Mouse (Mus musculus) CH12.LX (cell line): ENCODE measurements at regions not wholly inside any gene's neighbourhood (a gene's known extent, or its start where the extent isn't known, plus 50 kb on each side); places are given as distances from the start of the nearest gene placed in this dataset.

Experiments used
- DNase-seq: peaks from one replicate; pipeline ENCODE4 v3.0.0-alpha.2; 2013; ENCODE audit errors: extremely low read depth
- H3K27ac ChIP-seq: 2 replicates; pipeline ENCODE4 v1.5.1; 2012; ENCODE audit warnings: low read depth, mild to moderate bottlenecking, control low read depth, moderate library complexity; ENCODE audit not compliant: insufficient read depth
- H3K27me3 ChIP-seq: replicated peaks from 2 replicates; pipeline ENCODE3; 2012; ENCODE audit warnings: inconsistent platforms
- H3K36me3 ChIP-seq, 2 experiments: replicated peaks in 1 of 2; 2 replicates each; pipeline versions ENCODE3 to v1.6.1; 2012; ENCODE audit warnings: inconsistent platforms in 1 of 2, low read length in 1 of 2, mild to moderate bottlenecking in 1 of 2, mixed read lengths in 1 of 2, moderate library complexity in 1 of 2; ENCODE audit not compliant: control insufficient read depth in 1 of 2, insufficient read depth in 1 of 2
- H3K4me1 ChIP-seq, 2 experiments: 2 replicates each; pipeline ENCODE4 v1.6.1; 2012; ENCODE audit warnings: inconsistent platforms in 1 of 2, moderate library complexity in 1 of 2; ENCODE audit not compliant: insufficient read depth in 2 of 2, control insufficient read depth in 1 of 2
- H3K4me2 ChIP-seq: 2 replicates; pipeline ENCODE4 v1.6.1; 2012; ENCODE audit warnings: low read depth, mild to moderate bottlenecking, control low read depth; ENCODE audit not compliant: poor library complexity, insufficient read depth, severe bottlenecking
- H3K4me3 ChIP-seq, 3 experiments: fragments of 150-350 bp in 1 of 3; sonication (generic) in 1 of 3; replicated peaks in 1 of 3; 2 replicates each; pipeline versions ENCODE3 to v1.5.1; 2011 to 2012; ENCODE audit warnings: low read depth in 2 of 3, low read length in 2 of 3, mild to moderate bottlenecking in 2 of 3, moderate library complexity in 2 of 3, control low read depth in 1 of 3, improper control_type of control experiment in 1 of 3, inconsistent platforms in 1 of 3, mixed read lengths in 1 of 3; ENCODE audit not compliant: poor library complexity in 1 of 3
- H3K79me2 ChIP-seq: replicated peaks from 2 replicates; pipeline ENCODE4 v1.6.1; 2012; ENCODE audit warnings: mild to moderate bottlenecking, moderate library complexity; ENCODE audit not compliant: control insufficient read depth, poor library complexity, insufficient read depth, severe bottlenecking; ENCODE audit errors: extremely low read depth
- H3K9ac ChIP-seq: 2 replicates; pipeline ENCODE4 v1.6.1; 2012; ENCODE audit warnings: low read depth, mild to moderate bottlenecking, control low read depth, moderate library complexity; ENCODE audit not compliant: insufficient read depth
- H3K9me3 ChIP-seq: replicated peaks from 2 replicates; pipeline ENCODE3; 2012; ENCODE audit warnings: low read length, inconsistent platforms, mixed read lengths
- CHD1 ChIP-seq: IDR thresholded peaks from 2 replicates; pipeline ENCODE4 v1.6.1; 2012; ENCODE audit warnings: low read depth, low read length, improper control_type of control experiment, inconsistent platforms
- CTCF ChIP-seq, 2 experiments: IDR thresholded peaks in 1 of 2; conservative IDR thresholded peaks in 1 of 2; 2 replicates each; pipeline ENCODE4 v1.5.1; 2011 to 2012; ENCODE audit warnings: low read depth in 2 of 2, low read length in 2 of 2, improper control_type of control experiment in 1 of 2, inconsistent platforms in 1 of 2, mild to moderate bottlenecking in 1 of 2, moderate library complexity in 1 of 2
- ETS1 ChIP-seq: conservative IDR thresholded peaks from 2 replicates; pipeline ENCODE4 v1.6.1; 2012; ENCODE audit warnings: low read depth, mild to moderate bottlenecking, inconsistent platforms, low read length, improper control_type of control experiment, moderate library complexity
- HCFC1 ChIP-seq: IDR thresholded peaks from 2 replicates; pipeline ENCODE4 v1.6.1; 2012; ENCODE audit warnings: low read depth, mild to moderate bottlenecking, inconsistent platforms, low read length, improper control_type of control experiment
- IRF4 ChIP-seq: IDR thresholded peaks from 2 replicates; pipeline ENCODE4 v1.6.1; 2014; ENCODE audit warnings: low read depth, mild to moderate bottlenecking, inconsistent platforms, low read length, improper control_type of control experiment
- JUN ChIP-seq: IDR thresholded peaks from 2 replicates; pipeline ENCODE4 v1.6.1; 2011; ENCODE audit warnings: low read depth, mild to moderate bottlenecking, low read length, improper control_type of control experiment, moderate library complexity; ENCODE audit not compliant: insufficient read depth
- KAT2A ChIP-seq: IDR thresholded peaks from 2 replicates; pipeline ENCODE4 v1.6.1; 2012; ENCODE audit warnings: low read length, improper control_type of control experiment, inconsistent platforms; ENCODE audit not compliant: insufficient replicate concordance
- MEF2A ChIP-seq: IDR thresholded peaks from 2 replicates; pipeline ENCODE4 v1.6.1; 2014; ENCODE audit warnings: low read depth, mild to moderate bottlenecking, inconsistent platforms, low read length, improper control_type of control experiment, borderline replicate concordance
- MXI1 ChIP-seq: IDR thresholded peaks from 2 replicates; pipeline ENCODE4 v1.6.1; 2011; ENCODE audit warnings: mild to moderate bottlenecking, low read depth, low read length, improper control_type of control experiment
- NELFE ChIP-seq: IDR thresholded peaks from 2 replicates; pipeline ENCODE4 v1.6.1; 2011; ENCODE audit warnings: low read depth, low read length, improper control_type of control experiment
- NRF1 ChIP-seq: IDR thresholded peaks from 2 replicates; pipeline ENCODE4 v1.6.1; 2014; ENCODE audit warnings: low read depth, mild to moderate bottlenecking, inconsistent platforms, low read length, improper control_type of control experiment, moderate library complexity
- POLR2AphosphoS2 ChIP-seq: IDR thresholded peaks from 2 replicates; pipeline ENCODE4 v1.6.1; 2011; ENCODE audit warnings: low read depth, low read length, improper control_type of control experiment
- RAD21 ChIP-seq: IDR thresholded peaks from 2 replicates; pipeline ENCODE4 v1.6.1; 2011; ENCODE audit warnings: low read depth, mild to moderate bottlenecking, low read length, improper control_type of control experiment, moderate library complexity
- RCOR1 ChIP-seq: conservative IDR thresholded peaks from 2 replicates; pipeline ENCODE4 v1.6.1; 2012; ENCODE audit warnings: low read depth, mild to moderate bottlenecking, inconsistent platforms, low read length, improper control_type of control experiment
- SMC3 ChIP-seq: IDR thresholded peaks from 2 replicates; pipeline ENCODE4 v1.6.1; 2011; ENCODE audit warnings: low read depth, low read length, improper control_type of control experiment
- TCF12 ChIP-seq: IDR thresholded peaks from 2 replicates; pipeline ENCODE4 v1.6.1; 2014; ENCODE audit warnings: low read depth, mild to moderate bottlenecking, inconsistent platforms, low read length, improper control_type of control experiment
- USF1 ChIP-seq: IDR thresholded peaks from 2 replicates; pipeline ENCODE4 v1.6.1; 2014; ENCODE audit warnings: low read depth, mild to moderate bottlenecking, inconsistent platforms, low read length, improper control_type of control experiment
- ZMIZ1 ChIP-seq: IDR thresholded peaks from 2 replicates; pipeline ENCODE4 v1.6.1; 2012; ENCODE audit warnings: low read depth, mild to moderate bottlenecking, inconsistent platforms, low read length, improper control_type of control experiment
- ZNF384 ChIP-seq: IDR thresholded peaks from 2 replicates; pipeline ENCODE4 v1.6.1; 2012; ENCODE audit warnings: low read depth, low read length, improper control_type of control experiment, inconsistent platforms
- dilution Hi-C: fragments of 300-500 bp; cut with MboI; formaldehyde crosslinking; loops from 2 replicates; pipeline ENCODE4 v1.14.3; 2020; ENCODE audit warnings: low sequenced_read_pairs; ENCODE audit not compliant: extremely low pct_unique_long_range_greater_than_20kb, extremely low pct_ligation_motif_present
- in situ Hi-C: fragments of 300-500 bp; cut with MboI; formaldehyde crosslinking; loops from 3 replicates; pipeline ENCODE4 v1.14.3; 2019; ENCODE audit warnings: low sequenced_read_pairs, low pct_ligation_motif_present, low pct_unique_long_range_greater_than_20kb, mixed read lengths

- in situ Hi-C loops: no loop called here
- Histone ChIP-seq H3K4me1 (no peaks in the 10 kb centered on the region), H3K9ac (no peak overlapping the region), H3K9me3 (no peaks in the 10 kb centered on the region)
- DNase-seq: no peak
- TF ChIP-seq MXI1 (no peak), CTCF (conservative IDR thresholded peaks at IDR 0.05 in 1 of 2, IDR thresholded peaks at IDR 0.05 in 1 of 2; ENCODE audit: low read depth in 2 of 2, low read length in 2 of 2) (no peak), RAD21 (no peak), NRF1 (no peak), KAT2A (no peak), POLR2AphosphoS2 (no peak), NELFE (no peak), SMC3 (no peak)
- TF ChIP-seq, all 38 proteins: peak for 0
- H3K4me2 ChIP-seq: no peak overlapping the region
- H3K79me2 ChIP-seq: no peaks in the 10 kb centered on the region
- dilution Hi-C loops: no loop called here
- H3K36me3 ChIP-seq: no peaks in the 10 kb centered on the region
- peaks cover 35% of the 10 kb centered on the region for H3K27me3 ChIP-seq
- H3K4me3 ChIP-seq: no peak overlapping the region
- no peak overlapping the region for H3K27ac ChIP-seq
Observed at GRCm38 (mm10) chr1:105116231-105116630, 240.3 kb downstream of the Rnf152 start.

DNA sequence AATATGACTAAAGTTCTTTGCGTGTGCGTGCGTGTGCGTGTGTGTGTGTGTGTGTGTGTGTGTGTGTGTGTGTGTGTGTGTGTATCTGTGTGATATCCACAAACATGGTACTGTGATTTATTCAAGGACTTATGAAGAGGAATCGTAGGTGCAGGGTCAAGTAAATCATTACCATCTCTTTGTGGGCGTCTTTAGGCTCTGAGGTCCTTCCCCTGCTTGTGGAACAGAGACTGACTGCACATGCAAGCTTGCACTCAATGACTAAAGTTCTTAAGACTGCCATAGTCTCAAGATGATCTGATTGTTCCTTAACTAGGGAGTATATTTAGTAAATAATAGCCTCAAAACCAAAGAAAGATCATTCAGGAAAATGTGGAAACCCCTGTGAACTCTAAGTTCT lies 241.1 kb downstream of the Rnf152 start:
- Histone ChIP-seq H3K36me3 (no peaks in the 10 kb centered on the region), H3K9me3 (no peaks in the 10 kb centered on the region), H3K79me2 (no peaks in the 10 kb centered on the region), H3K27ac (no peak overlapping the region), H3K4me3 (no peak overlapping the region), H3K4me1 (no peaks in the 10 kb centered on the region), H3K4me2 (no peak overlapping the region), H3K27me3 (peaks cover 32% of the 10 kb centered on the region), H3K9ac (no peak overlapping the region)
- dilution Hi-C loops (no loop called here), in situ Hi-C loops (no loop called here)
- DNase-seq: no peak
- no peak for TF ChIP-seq CHD1
- TF ChIP-seq USF1: no peak
- TF ChIP-seq ZMIZ1: no peak
- no peak for TF ChIP-seq RCOR1
- no peak for TF ChIP-seq KAT2A
- no peak for TF ChIP-seq MXI1
- TF ChIP-seq JUN: no peak
- TF ChIP-seq ZNF384: no peak
- TF ChIP-seq TCF12: no peak
- TF ChIP-seq HCFC1: no peak
- no peak for TF ChIP-seq RAD21
- no peak for TF ChIP-seq MEF2A
- no peak for TF ChIP-seq ETS1
- no peak for TF ChIP-seq IRF4
